Mouse (Mus musculus) CH12.LX (cell line): Measurements from ENCODE around the gene Krtap10-4.

Experiments used
- BHLHE40 ChIP-seq: IDR thresholded peaks from 2 replicates; pipeline ENCODE4 v1.6.1; 2011; ENCODE audit warnings: mild to moderate bottlenecking, low read depth, low read length, improper control_type of control experiment
- CTCF ChIP-seq, 2 experiments: IDR thresholded peaks in 1 of 2; conservative IDR thresholded peaks in 1 of 2; 2 replicates each; pipeline ENCODE4 v1.5.1; 2011 to 2012; ENCODE audit warnings: low read depth in 2 of 2, low read length in 2 of 2, improper control_type of control experiment in 1 of 2, inconsistent platforms in 1 of 2, mild to moderate bottlenecking in 1 of 2, moderate library complexity in 1 of 2
- E2F4 ChIP-seq: IDR thresholded peaks from 2 replicates; pipeline ENCODE4 v1.6.1; 2011; ENCODE audit warnings: low read depth, low read length, improper control_type of control experiment; ENCODE audit not compliant: insufficient replicate concordance
- EP300 ChIP-seq: IDR thresholded peaks from 2 replicates; pipeline ENCODE4 v1.6.1; 2011; ENCODE audit warnings: low read length, improper control_type of control experiment
- JUND ChIP-seq: conservative IDR thresholded peaks from 2 replicates; pipeline ENCODE4 v1.6.1; 2011; ENCODE audit warnings: low read depth, low read length, improper control_type of control experiment
- MYC ChIP-seq: IDR thresholded peaks from 2 replicates; pipeline ENCODE4 v1.6.1; 2011; ENCODE audit warnings: low read depth, mild to moderate bottlenecking, improper control_type of control experiment, low read length
- POLR2A ChIP-seq: IDR thresholded peaks from 2 replicates; pipeline ENCODE4 v1.6.1; 2011; ENCODE audit warnings: low read depth, mild to moderate bottlenecking, improper control_type of control experiment, low read length
- SMC3 ChIP-seq: IDR thresholded peaks from 2 replicates; pipeline ENCODE4 v1.6.1; 2011; ENCODE audit warnings: low read depth, low read length, improper control_type of control experiment
- TCF12 ChIP-seq: IDR thresholded peaks from 2 replicates; pipeline ENCODE4 v1.6.1; 2014; ENCODE audit warnings: low read depth, mild to moderate bottlenecking, inconsistent platforms, low read length, improper control_type of control experiment
- UBTF ChIP-seq: IDR thresholded peaks from 2 replicates; pipeline ENCODE4 v1.6.1; 2012; ENCODE audit warnings: low read depth, mild to moderate bottlenecking, inconsistent platforms, low read length, improper control_type of control experiment, moderate library complexity
- ZMIZ1 ChIP-seq: IDR thresholded peaks from 2 replicates; pipeline ENCODE4 v1.6.1; 2012; ENCODE audit warnings: low read depth, mild to moderate bottlenecking, inconsistent platforms, low read length, improper control_type of control experiment

DNA sequence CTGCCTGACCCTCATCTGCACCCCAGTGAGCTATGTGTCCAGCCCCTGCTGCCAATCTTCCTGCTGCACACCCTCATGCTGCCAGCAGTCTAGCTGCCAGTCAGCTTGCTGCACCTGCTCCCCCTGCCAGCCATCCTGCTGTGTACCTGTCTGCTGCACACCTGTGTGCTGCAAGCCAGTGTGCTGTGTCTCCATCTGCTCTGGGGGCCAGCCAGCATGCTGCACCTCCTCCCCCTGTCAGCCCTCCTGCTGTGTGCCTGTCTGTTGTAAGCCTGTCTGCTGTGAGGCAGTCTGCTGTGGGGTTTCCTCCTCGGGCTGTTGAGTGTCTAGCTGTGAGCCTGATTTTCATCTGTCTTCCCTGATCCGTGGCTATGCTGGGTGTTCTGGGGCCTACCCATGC is 20.1 kb upstream of the Krtap10-4 start:
- TF ChIP-seq CTCF (conservative IDR thresholded peaks at IDR 0.05 in 1 of 2, IDR thresholded peaks at IDR 0.05 in 1 of 2; ENCODE audit: low read depth in 2 of 2, low read length in 2 of 2), result no peak
- TF ChIP-seq POLR2A, result no peak
- TF ChIP-seq SMC3, result no peak
- TF ChIP-seq BHLHE40, result no peak
- no peak for TF ChIP-seq MYC
- no peak for TF ChIP-seq ZMIZ1
- TF ChIP-seq UBTF, result no peak
- no peak for TF ChIP-seq EP300
- TF ChIP-seq E2F4, result no peak
- no peak for TF ChIP-seq JUND
- no peak for TF ChIP-seq TCF12
